Mouse (Mus musculus) common myeloid progenitor, adult 5-6 weeks (primary cell): Measurements from ENCODE around the gene Pmis2. TPM values are rescaled to one million over a fixed set of nuclear protein-coding genes. Genes with fewer than 3 reads are reported as not detected.

Experiments used
- ATAC-seq: replicated peaks from 2 replicates; pipeline ENCODE4 v1.8.0; 2016; ENCODE audit warnings: low read depth, mild to moderate bottlenecking, moderate TSS enrichment, inconsistent platforms; ENCODE audit not compliant: poor library complexity, severe bottlenecking
- total RNA-seq: library from RNA; stranded (forward); fragments of 200-1000, 187-1606 nt; gene quantifications from 2 replicates; pipeline ENCODE4 v1.2.3, GENCODE M21; 2017

Pmis2 gene
- total RNA-seq, 1 experiment from 2014 or later = not detected

DNA sequence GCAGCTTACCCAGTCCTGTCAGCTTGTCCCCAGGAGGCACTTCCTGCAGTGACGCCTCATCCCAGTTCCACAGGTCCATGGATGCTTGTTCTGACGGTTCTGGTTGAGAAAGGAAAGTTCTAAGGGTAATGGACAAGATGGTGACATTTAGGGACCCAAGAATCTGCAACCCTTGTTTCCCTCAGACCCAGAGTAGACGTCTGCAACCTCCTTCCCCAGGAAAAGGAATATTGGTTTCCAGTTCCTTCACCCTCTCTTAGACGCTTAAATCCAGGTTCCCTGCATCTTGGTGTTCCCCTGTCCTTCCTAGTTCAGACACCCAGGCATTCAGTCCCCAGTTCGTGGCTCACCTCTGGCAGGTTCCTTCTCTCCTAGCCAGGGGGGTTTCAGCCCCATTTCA lies 35.7 kb downstream of the Pmis2 start, which contains the start of gene Etv2:
TSS of gene Etv2 (minus strand) at position 101 of the 400 bp plus-strand sequence.
- ATAC-seq = no peak

DNA sequence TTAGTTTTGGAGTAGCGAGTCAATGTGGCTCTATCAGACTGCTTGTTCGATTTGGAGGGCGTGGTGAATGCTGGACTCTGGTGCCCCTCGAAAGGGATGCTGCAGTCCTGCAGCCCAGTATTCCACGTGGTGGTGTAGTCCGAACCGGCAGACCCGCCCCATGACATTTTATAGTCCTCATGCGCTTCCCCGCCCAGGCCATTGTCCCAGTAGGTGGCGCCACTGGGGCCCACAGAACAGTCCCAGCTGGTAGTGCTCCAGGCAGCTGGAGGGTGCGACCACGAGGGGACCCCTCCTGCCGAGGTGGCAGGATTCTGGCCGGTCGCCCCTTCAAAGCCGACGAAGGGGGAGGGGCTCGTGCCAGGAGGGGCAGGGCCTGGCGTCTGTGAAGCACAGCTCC lies 36.8 kb downstream of the Pmis2 start:
- peak; percentile 73 for ATAC-seq

DNA sequence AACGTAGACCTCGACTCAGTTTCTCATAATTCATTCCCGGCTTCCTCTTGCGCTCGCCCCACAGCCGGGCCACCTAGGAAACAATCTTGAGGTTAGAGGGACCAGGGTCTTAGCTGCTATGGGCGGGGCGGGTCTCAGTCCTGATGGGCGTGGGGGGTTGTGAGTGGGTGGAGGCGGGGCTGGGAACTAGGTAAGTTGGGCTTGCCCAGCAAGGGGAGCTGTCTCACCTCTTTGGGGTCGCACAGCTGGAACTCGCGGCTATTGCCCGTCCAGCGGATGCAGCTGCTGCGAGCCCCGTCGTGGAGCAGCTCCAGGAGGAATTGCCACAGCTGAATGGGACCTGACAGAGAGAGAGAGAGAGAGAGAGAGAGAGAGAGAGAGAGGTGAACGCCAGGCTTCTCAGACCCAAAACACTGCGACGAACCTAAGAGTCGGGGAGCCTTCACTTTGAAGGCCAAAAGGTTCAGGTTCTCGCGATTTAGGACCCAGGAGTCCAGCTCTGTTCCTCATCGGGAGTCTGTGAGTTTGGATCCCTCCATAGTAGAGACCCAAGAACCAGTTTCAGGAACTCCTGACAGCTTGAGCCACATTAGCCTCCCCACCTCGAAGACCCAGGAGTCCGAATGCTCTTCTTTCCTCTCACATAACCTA lies 37.5 kb downstream of the Pmis2 start:
- ATAC-seq = peak; percentile 19; the same call in 1 of the 2 replicates

DNA sequence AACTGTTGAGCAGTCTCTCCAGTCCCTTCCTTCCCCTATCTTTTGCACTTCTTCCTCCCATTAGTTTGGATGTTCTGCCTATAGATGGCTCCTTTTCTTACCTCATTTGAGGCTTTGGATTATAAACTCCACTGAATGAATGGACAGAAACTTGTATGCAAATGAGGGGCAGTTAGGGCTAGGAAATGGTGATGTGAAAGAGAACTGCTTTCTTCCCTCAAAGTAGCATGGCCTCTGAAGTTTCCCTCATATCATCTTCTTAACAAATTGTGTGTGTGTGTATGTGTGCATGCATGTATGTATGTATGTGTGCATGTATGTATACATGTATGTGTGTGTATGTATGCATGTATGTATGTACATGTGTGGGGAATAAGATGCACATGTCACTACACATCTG lies 42.4 kb downstream of the Pmis2 start:
- ATAC-seq = no peak

DNA sequence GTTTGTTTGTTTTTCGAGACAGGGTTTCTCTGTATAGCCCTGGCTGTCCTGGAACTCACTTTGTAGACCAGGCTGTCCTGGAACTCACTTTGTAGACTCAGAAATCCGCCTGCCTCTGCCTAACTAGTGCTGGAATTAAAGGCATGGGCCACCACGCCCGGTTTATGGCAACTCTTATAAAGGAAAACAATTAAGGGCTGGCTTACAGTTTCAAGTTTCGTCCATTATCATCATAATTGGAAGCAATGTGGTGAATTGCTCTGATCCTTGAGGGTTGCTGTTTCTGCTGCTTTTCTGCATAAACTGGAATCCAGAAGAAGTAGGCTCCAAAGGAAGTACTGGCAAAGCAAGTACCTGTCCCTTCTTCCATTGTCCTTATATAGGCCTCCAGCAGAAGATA lies 44.8 kb downstream of the Pmis2 start:
- no peak for ATAC-seq

DNA sequence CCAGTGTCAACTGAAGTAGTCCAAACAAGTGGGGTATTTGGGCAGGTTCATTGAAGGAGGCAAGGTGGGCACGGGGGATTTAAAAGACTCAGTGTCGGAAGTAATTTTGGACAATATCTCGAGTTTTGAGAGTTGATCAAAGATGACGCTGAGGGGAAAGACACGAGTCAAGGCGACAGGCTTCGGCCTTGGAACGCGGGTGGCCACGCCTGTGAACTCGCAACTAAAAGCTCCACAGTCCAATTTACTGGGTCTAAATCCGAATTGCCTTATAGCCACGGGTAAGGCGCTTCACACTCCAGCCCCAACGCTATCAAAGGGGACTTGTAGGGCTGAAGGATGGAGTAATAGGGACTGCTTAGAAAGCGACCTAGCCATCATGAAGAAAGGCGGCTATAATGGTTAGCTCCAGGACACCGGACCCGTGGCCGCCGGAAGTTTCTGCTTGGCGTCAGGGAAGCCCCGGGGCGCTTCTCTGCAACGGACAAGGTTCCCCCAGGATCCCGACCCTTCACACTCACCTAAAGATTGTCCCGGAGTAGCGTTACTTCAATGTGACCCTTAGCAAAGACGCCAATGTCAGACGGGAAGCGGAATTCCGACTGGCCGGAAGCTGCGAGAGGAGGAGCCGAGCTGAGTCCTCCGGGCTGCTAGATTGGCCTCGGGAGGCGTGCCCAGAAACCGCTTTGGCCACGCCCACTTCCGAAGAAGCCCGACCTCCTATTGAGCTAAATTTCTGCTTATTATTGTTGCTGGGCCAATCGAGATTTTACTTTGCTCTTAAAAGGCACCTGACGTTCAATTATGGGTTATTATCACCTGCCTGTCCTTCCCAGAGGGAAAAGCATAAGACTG lies 45.6 kb downstream of the Pmis2 start, which contains the start of gene Cox6b1:
TSS of gene Cox6b1 (minus strand) at position 622 of the 855 bp plus-strand sequence.
- ATAC-seq = peak; percentile 97

Other genes starting within 250 kb of the Pmis2 start
- 9.0 and 13.0 TPM in 2 replicates for gene Nfkbid, start 249.9 kb downstream of the Pmis2 start, total RNA-seq
- gene Aplp1, start 226.1 kb downstream of the Pmis2 start, total RNA-seq = not detected in 2 replicates
- not detected in 2 replicates for gene Kirrel2, start 213.9 kb downstream of the Pmis2 start, total RNA-seq
- gene Nphs1, start 213.3 kb downstream of the Pmis2 start, total RNA-seq = 0.19 and 1.8 TPM in 2 replicates
- gene Prodh2, start 178.0 kb downstream of the Pmis2 start, total RNA-seq = not detected in 2 replicates
- gene Arhgap33, start 136.5 kb downstream of the Pmis2 start, total RNA-seq = 5.2 and 9.1 TPM in 2 replicates
- 3.2 and 4.2 TPM in 2 replicates for gene Hspb6, start 119.4 kb downstream of the Pmis2 start, total RNA-seq
- gene Proser3, start 119.3 kb downstream of the Pmis2 start, total RNA-seq = 4.7 TPM in 2 replicates
- 20.8 and 21.2 TPM in 2 replicates for gene Lin37, start 111.8 kb downstream of the Pmis2 start, total RNA-seq
- 58.2 and 68.5 TPM in 2 replicates for gene U2af1l4, start 108.3 kb downstream of the Pmis2 start, total RNA-seq
- gene Gm49396, start 108.3 kb downstream of the Pmis2 start, total RNA-seq = 3.7 and 5.4 TPM in 2 replicates
- 117 and 174 TPM in 2 replicates for gene Psenen, start 108.0 kb downstream of the Pmis2 start, total RNA-seq
- gene Igflr1, start 106.2 kb downstream of the Pmis2 start, total RNA-seq = 1.8 TPM in 1 of 2 replicates, not detected in the other
- gene Kmt2b, start 82.9 kb downstream of the Pmis2 start, total RNA-seq = 8.9 and 24.9 TPM in 2 replicates
- 0.32 TPM in 1 of 2 replicates, not detected in the other for gene Zbtb32, start 72.7 kb downstream of the Pmis2 start, total RNA-seq
- gene Upk1a, start 58.8 kb downstream of the Pmis2 start, total RNA-seq = not detected in 2 replicates
- 396 and 504 TPM in 2 replicates for gene Cox6b1, start 45.5 kb downstream of the Pmis2 start, total RNA-seq
- not detected in 2 replicates for gene Etv2, start 35.8 kb downstream of the Pmis2 start, total RNA-seq
- gene Rbm42, start 21.3 kb downstream of the Pmis2 start, total RNA-seq = 39.4 and 47.8 TPM in 2 replicates
- gene Haus5, start 6.6 kb downstream of the Pmis2 start, total RNA-seq = 17.2 and 27.1 TPM in 2 replicates
- not detected in 2 replicates for gene 2200002J24Rik, start 27.3 kb upstream of the Pmis2 start, total RNA-seq
- 1.1 and 1.8 TPM in 2 replicates for gene Atp4a, start 40.6 kb upstream of the Pmis2 start, total RNA-seq
- 51.1 and 61.8 TPM in 2 replicates for gene Tmem147, start 57.9 kb upstream of the Pmis2 start, total RNA-seq
- gene Gapdhs, start 72.1 kb upstream of the Pmis2 start, total RNA-seq = not detected in 2 replicates
- gene Sbsn, start 79.9 kb upstream of the Pmis2 start, total RNA-seq = 0.78 TPM in 1 of 2 replicates, not detected in the other
- 4.2 TPM in 1 of 2 replicates, not detected in the other for gene Dmkn, start 92.2 kb upstream of the Pmis2 start, total RNA-seq
- gene Krtdap, start 116.3 kb upstream of the Pmis2 start, total RNA-seq = not detected in 2 replicates
- gene Ffar2, start 152.2 kb upstream of the Pmis2 start, total RNA-seq = 20.3 and 28.0 TPM in 2 replicates
- gene Ffar3, start 184.6 kb upstream of the Pmis2 start, total RNA-seq = not detected in 2 replicates
- not detected in 2 replicates for gene Ffar1, start 190.0 kb upstream of the Pmis2 start, total RNA-seq
- gene Cd22, start 208.7 kb upstream of the Pmis2 start, total RNA-seq = 0.29 and 7.6 TPM in 2 replicates
- not detected in 2 replicates for gene Mag, start 243.3 kb upstream of the Pmis2 start, total RNA-seq